Mouse (Mus musculus) intestine, embryonic 16.5 days (tissue): Measurements from ENCODE around the gene Creld1. TPM values are rescaled to one million over a fixed set of nuclear protein-coding genes. Genes with fewer than 3 reads are reported as not detected.
A peak's percentile ranks its signal among the peaks of the same experiment; 100 is the strongest.

Source experiments
- ATAC-seq: fragments of 200-750 bp; cut with Nextera tagmentation; 2 replicates; pipeline ENCODE4 v1.8.0; 2017; ENCODE audit warnings: moderate TSS enrichment, moderate library complexity
- H3K27ac ChIP-seq: fragments of 300-500 bp; sonication (generic); 2 replicates; pipeline ENCODE4 v1.5.1; 2014; ENCODE audit warnings: mild to moderate bottlenecking, low read length
- H3K27me3 ChIP-seq: fragments of 300-500 bp; sonication (generic); replicated peaks from 2 replicates; pipeline ENCODE4 v1.6.1; 2014; ENCODE audit warnings: low read length, control low read depth, mixed read lengths; ENCODE audit not compliant: control insufficient read depth, insufficient read depth
- H3K36me3 ChIP-seq: fragments of 300-500 bp; sonication (generic); 2 replicates; pipeline ENCODE4 v1.6.1; 2014; ENCODE audit warnings: low read length, control low read depth; ENCODE audit not compliant: control insufficient read depth, insufficient read depth
- H3K4me1 ChIP-seq: fragments of 300-500 bp; sonication (generic); 2 replicates; pipeline ENCODE4 v1.6.1; 2014; ENCODE audit warnings: low read length, control low read depth, mixed read lengths; ENCODE audit not compliant: control insufficient read depth, insufficient read depth
- H3K4me2 ChIP-seq: fragments of 300-500 bp; sonication (generic); 2 replicates; pipeline ENCODE4 v1.6.1; 2014; ENCODE audit warnings: low read depth, low read length, control low read depth
- H3K4me3 ChIP-seq: fragments of 300-500 bp; sonication (generic); 2 replicates; pipeline ENCODE4 v1.5.1; 2014; ENCODE audit warnings: mild to moderate bottlenecking, low read length
- H3K9ac ChIP-seq: fragments of 300-500 bp; sonication (generic); 2 replicates; pipeline ENCODE4 v1.6.1; 2014; ENCODE audit warnings: low read depth, low read length
- H3K9me3 ChIP-seq: fragments of 300-500 bp; sonication (generic); 2 replicates; pipeline ENCODE4 v1.6.1; 2016; ENCODE audit warnings: low read length, control low read depth; ENCODE audit not compliant: control insufficient read depth
- WGBS: fragments of 180-500 bp; shearing (Covaris S2); extraction: QIAGEN DNeasy Blood & Tissue Kit; methylation state at CpG from one replicate; pipeline ENCODE4 v1.1.7; 2014; 5-methylcytosine and 5-hydroxymethylcytosine counted together
- polyA plus RNA-seq: library from polyadenylated mRNA; unstranded; fragments of >200 nt; fragmentation: Nextera tagmentation; extraction: Ambion mirVana; gene quantifications from 2 replicates; pipeline ENCODE4 v1.2.1, GENCODE M21; 2015

Creld1 gene
- polyA plus RNA-seq, 1 experiment from 2014 or later = 20.6 TPM

- H3K4me2 ChIP-seq = peak overlapping the region; percentile 87
- ATAC-seq = peak; percentile 17; the same call in 1 of the 2 replicates
- peak overlapping the region; percentile 72 for H3K9ac ChIP-seq
- H3K9me3 ChIP-seq = no peaks in the 10 kb centered on the region
- H3K27me3 ChIP-seq = peaks cover 8% of the 10 kb centered on the region
- WGBS = 37% methylated on average over 28 of the region's 28 CpGs
- H3K27ac ChIP-seq = no peak overlapping the region
- H3K4me3 ChIP-seq = peak overlapping the region; percentile 54
- no peaks in the 10 kb centered on the region for H3K36me3 ChIP-seq
- peaks cover 11% of the 10 kb centered on the region for H3K4me1 ChIP-seq
Observed at GRCm38 (mm10) chr6:113495071-113495675, 12.1 kb downstream of the Creld1 start.

GRCm38 (mm10) chr6:113499346-113499745 is 16.2 kb downstream of the Creld1 start:
- peaks cover 21% of the 10 kb centered on the region for H3K27me3 ChIP-seq
- WGBS = 73% methylated on average over 6 of the region's 6 CpGs
- no peak overlapping the region for H3K4me2 ChIP-seq

GRCm38 (mm10) chr6:113501388-113502084 is 18.4 kb downstream of the Creld1 start, which contains the start of gene Prrt3:
Gene Prrt3, minus strand, starts transcription at chr6:113501931.
- peak within 1 kb of the TSS; percentile 44 for H3K4me2 ChIP-seq
- H3K27me3 ChIP-seq = peaks cover 13% of the 10 kb centered on the region
- WGBS = 5% methylated on average over 32 of the region's 32 CpGs
- H3K36me3 ChIP-seq = no peaks in the 10 kb centered on the region
- H3K9ac ChIP-seq = peak within 1 kb of the TSS; percentile 49
- no peak within 1 kb of the TSS for H3K27ac ChIP-seq
- peak within 1 kb of the TSS; percentile 40 for H3K4me3 ChIP-seq
- no peaks in the 10 kb centered on the region for H3K9me3 ChIP-seq
- peaks cover 3% of the 10 kb centered on the region; the same call in 1 of the 2 replicates for H3K4me1 ChIP-seq
- no peak for ATAC-seq

More at GRCm38 (mm10) chr6:113499346-113499745, 16.2 kb downstream of the Creld1 start:
- Histone ChIP-seq H3K9ac (no peak overlapping the region), H3K4me3 (no peak overlapping the region), H3K36me3 (no peaks in the 10 kb centered on the region), H3K9me3 (no peaks in the 10 kb centered on the region), H3K27ac (no peak overlapping the region), H3K4me1 (peaks cover 12% of the 10 kb centered on the region)
- no peak for ATAC-seq

GRCm38 (mm10) chr6:113502801-113503200 is 19.7 kb downstream of the Creld1 start:
- no peak overlapping the region for H3K4me3 ChIP-seq
- H3K27ac ChIP-seq = no peak overlapping the region
- no peak overlapping the region for H3K4me2 ChIP-seq
- peaks cover 13% of the 10 kb centered on the region for H3K27me3 ChIP-seq
- no peaks in the 10 kb centered on the region for H3K36me3 ChIP-seq
- no peak overlapping the region for H3K9ac ChIP-seq
- no peaks in the 10 kb centered on the region for H3K9me3 ChIP-seq
- 83% methylated on average over 2 of the region's 2 CpGs for WGBS
- peaks cover 3% of the 10 kb centered on the region; the same call in 1 of the 2 replicates for H3K4me1 ChIP-seq
- ATAC-seq = no peak

GRCm38 (mm10) chr6:113505689-113506088 is 22.6 kb downstream of the Creld1 start:
- H3K27ac ChIP-seq = no peak overlapping the region
- 90% methylated on average over 1 of the region's 1 CpGs for WGBS
- H3K4me3 ChIP-seq = no peak overlapping the region
- peaks cover 3% of the 10 kb centered on the region; the same call in 1 of the 2 replicates for H3K4me1 ChIP-seq
- no peak for ATAC-seq
- no peaks in the 10 kb centered on the region for H3K9me3 ChIP-seq
- H3K4me2 ChIP-seq = no peak overlapping the region
- H3K9ac ChIP-seq = no peak overlapping the region
- H3K36me3 ChIP-seq = no peaks in the 10 kb centered on the region
- H3K27me3 ChIP-seq = peaks cover 11% of the 10 kb centered on the region

- Histone ChIP-seq H3K4me1 (no peaks in the 10 kb centered on the region), H3K4me2 (no peak overlapping the region), H3K27me3 (no peaks in the 10 kb centered on the region), H3K4me3 (no peak overlapping the region), H3K9me3 (no peaks in the 10 kb centered on the region), H3K9ac (no peak overlapping the region), H3K27ac (no peak overlapping the region), H3K36me3 (no peaks in the 10 kb centered on the region)
- no peak for ATAC-seq
Observed at GRCm38 (mm10) chr6:113507130-113507529, 24.0 kb downstream of the Creld1 start.

- Histone ChIP-seq H3K4me2 (no peak overlapping the region), H3K4me1 (no peaks in the 10 kb centered on the region), H3K36me3 (no peaks in the 10 kb centered on the region), H3K27me3 (no peaks in the 10 kb centered on the region), H3K9me3 (no peaks in the 10 kb centered on the region), H3K4me3 (no peak overlapping the region), H3K9ac (no peak overlapping the region), H3K27ac (no peak overlapping the region)
- WGBS = 56% methylated on average over 7 of the region's 7 CpGs
- ATAC-seq = no peak
Observed at GRCm38 (mm10) chr6:113508272-113508946, 25.3 kb downstream of the Creld1 start.

GRCm38 (mm10) chr6:113508947-113509280 is 25.8 kb downstream of the Creld1 start:
- H3K9me3 ChIP-seq = no peaks in the 10 kb centered on the region
- no peak overlapping the region for H3K27ac ChIP-seq
- 44% methylated on average over 5 of the region's 5 CpGs for WGBS
- H3K4me2 ChIP-seq = no peak overlapping the region
- no peak overlapping the region for H3K9ac ChIP-seq
- no peak for ATAC-seq
- H3K27me3 ChIP-seq = no peaks in the 10 kb centered on the region
- H3K36me3 ChIP-seq = peaks cover 3% of the 10 kb centered on the region; the same call in 1 of the 2 replicates
- no peaks in the 10 kb centered on the region for H3K4me1 ChIP-seq
- H3K4me3 ChIP-seq = no peak overlapping the region

GRCm38 (mm10) chr6:113513944-113514343 is 30.8 kb downstream of the Creld1 start:
- no peaks in the 10 kb centered on the region for H3K9me3 ChIP-seq
- no peaks in the 10 kb centered on the region for H3K4me1 ChIP-seq
- no peak overlapping the region for H3K27ac ChIP-seq
- no peak overlapping the region for H3K9ac ChIP-seq
- H3K4me3 ChIP-seq = no peak overlapping the region
- ATAC-seq = peak; percentile 42; the same call in 1 of the 2 replicates
- H3K36me3 ChIP-seq = peaks cover 37% of the 10 kb centered on the region
- no peaks in the 10 kb centered on the region for H3K27me3 ChIP-seq
- 82% methylated on average over 6 of the region's 6 CpGs for WGBS
- H3K4me2 ChIP-seq = no peak overlapping the region
